28 mouse cellular contexts compared by ENCODE assay signal in genomic region chr1:96874636-96875035, GRCm38 (mm10). TPM values are rescaled to one million over a fixed set of nuclear protein-coding genes. Genes with fewer than 3 reads are reported as not detected.
"Had no signal": no experiment of that assay in that cellular context is flagged by ENCODE, and none has a peak within 500 bp of the region (broad histone marks: within the 10 kb centered on the region; RNA-seq: fewer than 3 reads in every experiment).

No protein-coding gene starts in this region.

- H3K9ac ChIP-seq: heart, embryonic 12.5 days; hindbrain, embryonic 12.5 days; hindbrain, embryonic 14.5 days; intestine, embryonic 15.5 days; kidney, embryonic 15.5 days; limb, embryonic 13.5 days; limb, embryonic 15.5 days; liver, embryonic 12.5 days; liver, embryonic 14.5 days had no signal

- H3K4me3 ChIP-seq: heart, embryonic 10.5 days; heart, embryonic 12.5 days; hindbrain, embryonic 10.5 days; hindbrain, embryonic 12.5 days; intestine, embryonic 15.5 days; kidney, embryonic 15.5 days; limb, embryonic 13.5 days; limb, embryonic 15.5 days; liver, embryonic 12.5 days had no signal

- H3K27me3 ChIP-seq: intestine, embryonic 15.5 days had no signal

- H3K9me3 ChIP-seq: heart, embryonic 10.5 days; heart, embryonic 12.5 days; hindbrain, embryonic 10.5 days; hindbrain, embryonic 12.5 days; intestine, embryonic 15.5 days; kidney, embryonic 15.5 days; limb, embryonic 13.5 days; limb, embryonic 15.5 days; liver, embryonic 12.5 days had no signal

- DNase-seq: gastrocnemius, postnatal 14 days; gastrocnemius, postnatal 36 days; heart, adult 11 months; heart, postnatal 10 days; heart, postnatal 4 days; kidney, adult 2 months; kidney, adult 9 months; kidney, postnatal 14 days; kidney, postnatal 36 days; layer of hippocampus, adult 9-11 months; layer of hippocampus, postnatal 36 days; left cerebral cortex, postnatal 4 days had no signal

- H3K36me3 ChIP-seq: heart, embryonic 10.5 days; heart, embryonic 12.5 days; hindbrain, embryonic 10.5 days; hindbrain, embryonic 12.5 days; intestine, embryonic 15.5 days; kidney, embryonic 15.5 days; limb, embryonic 13.5 days; limb, embryonic 15.5 days; liver, embryonic 12.5 days had no signal

- H3K27ac ChIP-seq: heart, embryonic 10.5 days; hindbrain, embryonic 10.5 days; hindbrain, embryonic 12.5 days; hindbrain, embryonic 14.5 days; intestine, embryonic 15.5 days; kidney, embryonic 15.5 days; kidney, postnatal 0 days; limb, embryonic 13.5 days; limb, embryonic 15.5 days; liver, embryonic 12.5 days; liver, embryonic 14.5 days had no signal

- H3K4me1 ChIP-seq: intestine, embryonic 15.5 days had no signal

RNA-seq across cellular contexts. Expression of gene Slco4c1, which starts 2.7 kb away (rescaled TPM):
- total RNA-seq: gastrocnemius, adult 18-20 months; gastrocnemius, adult 8-10 months; gastrocnemius, postnatal 14 days; gastrocnemius, postnatal 36 days; heart, adult 8-10 months; heart, postnatal 10 days; heart, postnatal 25 days; heart, postnatal 4 days had no signal
